Mouse (Mus musculus): ENCODE measurements at regions not wholly inside any gene's neighbourhood (a gene's known extent, or its start where the extent isn't known, plus 50 kb on each side); places are given as distances from the start of the nearest gene placed in this dataset.

- no peaks in the 10 kb centered on the region for H3K36me3 ChIP-seq
- no peak overlapping the region for H3K27ac ChIP-seq
- ATAC-seq (ENCODE audit: insufficient number of reproducible peaks, insufficient read depth, low FRiP score, low TSS enrichment, low read depth) = no peak
- H3K4me3 ChIP-seq = no peak overlapping the region
- no peak overlapping the region for H3K9ac ChIP-seq
- H3K4me2 ChIP-seq = no peak overlapping the region
- 69% methylated on average over 5 of the region's 5 CpGs for WGBS
- H3K27me3 ChIP-seq = no peaks in the 10 kb centered on the region
- H3K4me1 ChIP-seq = no peaks in the 10 kb centered on the region
- no peaks in the 10 kb centered on the region for H3K9me3 ChIP-seq
Observed at GRCm38 (mm10) chr14:110128265-110128664, 626.7 kb downstream of the Slitrk6 start.

- Histone ChIP-seq H3K36me3 (no peaks in the 10 kb centered on the region), H3K4me3 (no peak overlapping the region), H3K27ac (no peak overlapping the region), H3K27me3 (no peaks in the 10 kb centered on the region), H3K4me2 (no peak overlapping the region), H3K9me3 (no peaks in the 10 kb centered on the region), H3K9ac (no peak overlapping the region), H3K4me1 (no peaks in the 10 kb centered on the region)
- 49% methylated on average over 6 of the region's 6 CpGs for WGBS
- no peak for ATAC-seq (ENCODE audit: insufficient number of reproducible peaks, insufficient read depth, low FRiP score, low TSS enrichment, low read depth)
Observed at GRCm38 (mm10) chr14:110125936-110126710, 628.8 kb downstream of the Slitrk6 start.

DNA sequence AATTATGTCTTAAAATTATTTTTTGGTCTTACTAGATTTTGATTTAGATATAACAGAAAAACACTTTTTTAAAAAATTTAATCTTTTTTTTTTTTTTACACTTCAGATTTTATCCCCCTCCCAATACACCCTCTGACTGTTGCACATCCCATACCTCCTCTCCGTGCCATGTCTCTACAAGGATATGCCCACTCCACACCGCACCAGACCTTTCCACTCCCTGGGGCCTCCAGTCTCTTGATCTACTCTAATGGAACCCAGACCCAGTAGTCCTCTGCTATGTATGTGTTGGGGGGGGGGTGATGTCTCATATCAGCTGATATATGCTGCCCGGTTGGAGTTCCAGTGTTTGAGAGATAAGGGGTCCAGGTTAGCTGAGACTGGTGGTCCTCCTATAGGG, 632.2 kb downstream of the Slitrk6 start:
- H3K4me3 ChIP-seq = no peak overlapping the region
- H3K36me3 ChIP-seq = no peaks in the 10 kb centered on the region
- H3K27me3 ChIP-seq = no peaks in the 10 kb centered on the region
- ATAC-seq (ENCODE audit: insufficient number of reproducible peaks, insufficient read depth, low FRiP score, low TSS enrichment, low read depth) = no peak; the same call in 1 of the 2 replicates
- 87% methylated on average over 3 of the region's 3 CpGs for WGBS
- no peak overlapping the region for H3K27ac ChIP-seq
- H3K4me1 ChIP-seq = no peaks in the 10 kb centered on the region
- no peaks in the 10 kb centered on the region for H3K9me3 ChIP-seq
- H3K9ac ChIP-seq = no peak overlapping the region
- no peak overlapping the region for H3K4me2 ChIP-seq

DNA sequence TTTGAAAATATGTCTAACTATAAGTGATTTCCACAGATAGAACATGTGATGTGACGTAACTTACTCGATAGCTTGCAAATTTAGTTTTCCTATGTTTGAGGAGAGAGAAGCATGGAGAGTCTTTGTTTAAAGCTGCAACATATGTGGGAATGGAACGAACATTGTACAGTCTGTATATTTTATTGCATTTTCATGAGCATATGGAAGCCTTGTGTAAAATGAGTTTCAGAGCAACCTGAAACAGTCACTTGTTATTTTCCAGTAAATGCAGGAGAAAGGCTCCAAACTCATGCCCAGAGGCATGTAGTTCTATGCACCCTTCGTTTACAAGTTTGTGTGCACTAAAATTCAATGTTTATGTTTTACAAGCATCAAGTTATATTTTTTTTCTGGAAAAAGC, 639.4 kb downstream of the Slitrk6 start:
- Histone ChIP-seq H3K36me3 (no peaks in the 10 kb centered on the region), H3K4me1 (no peaks in the 10 kb centered on the region), H3K9me3 (no peaks in the 10 kb centered on the region), H3K9ac (no peak overlapping the region), H3K27me3 (no peaks in the 10 kb centered on the region), H3K4me3 (no peak overlapping the region), H3K4me2 (no peak overlapping the region), H3K27ac (no peak overlapping the region)
- no peak for ATAC-seq (ENCODE audit: insufficient number of reproducible peaks, insufficient read depth, low FRiP score, low TSS enrichment, low read depth)
- 57% methylated on average over 4 of the region's 4 CpGs for WGBS

DNA sequence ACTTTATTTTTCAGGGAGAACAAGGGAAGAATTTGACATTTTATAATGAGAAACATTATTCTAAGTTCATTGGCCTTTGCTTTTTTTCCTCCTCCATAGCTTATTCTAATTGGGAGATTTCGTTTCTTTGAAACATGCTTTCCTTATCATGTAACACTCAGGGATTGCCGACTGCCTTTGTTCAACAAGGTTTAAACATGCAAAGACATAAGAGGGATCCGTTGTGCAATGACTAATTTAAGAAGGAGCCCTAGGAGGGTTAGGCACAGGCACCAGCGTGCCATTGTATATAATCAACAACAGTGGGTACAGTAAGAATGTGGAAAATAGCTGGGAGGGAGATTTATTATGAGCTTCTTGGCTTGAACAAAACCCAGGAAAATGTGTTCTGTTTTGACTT, 654.1 kb downstream of the Slitrk6 start:
- no peak for ATAC-seq (ENCODE audit: insufficient number of reproducible peaks, insufficient read depth, low FRiP score, low TSS enrichment, low read depth)
- no peaks in the 10 kb centered on the region for H3K4me1 ChIP-seq
- no peaks in the 10 kb centered on the region for H3K36me3 ChIP-seq
- H3K27me3 ChIP-seq = no peaks in the 10 kb centered on the region
- peak overlapping the region; percentile 28; the same call in 1 of the 2 replicates for H3K27ac ChIP-seq
- H3K9me3 ChIP-seq = no peaks in the 10 kb centered on the region
- no peak overlapping the region for H3K4me3 ChIP-seq
- H3K4me2 ChIP-seq = no peak overlapping the region
- no peak overlapping the region for H3K9ac ChIP-seq
- WGBS = 31% methylated on average over 4 of the region's 4 CpGs

DNA sequence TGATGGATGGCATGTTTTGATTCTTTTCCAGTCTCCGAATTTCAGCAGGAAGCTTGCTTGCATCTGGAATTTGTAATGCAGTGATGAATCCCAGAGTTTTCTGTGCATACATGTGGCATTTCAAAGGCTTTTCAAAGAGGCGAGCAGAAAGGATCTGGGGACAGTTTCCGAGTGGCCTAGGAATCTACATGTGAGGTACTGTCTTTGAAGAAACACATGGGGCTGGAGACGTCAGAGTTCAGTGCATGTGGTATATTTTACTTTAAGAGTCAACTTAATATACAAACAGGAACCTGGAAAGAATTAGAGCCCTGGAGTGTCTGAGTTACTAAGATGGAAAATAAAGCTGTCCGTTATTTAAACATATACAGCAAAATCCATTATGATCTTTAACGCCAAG, 676.6 kb downstream of the Slitrk6 start:
- peak overlapping the region; percentile 44; the same call in 1 of the 2 replicates for H3K27ac ChIP-seq
- 25% methylated on average over 6 of the region's 6 CpGs for WGBS
- H3K27me3 ChIP-seq = no peaks in the 10 kb centered on the region
- H3K4me3 ChIP-seq = no peak overlapping the region
- H3K36me3 ChIP-seq = no peaks in the 10 kb centered on the region
- no peak overlapping the region for H3K9ac ChIP-seq
- H3K9me3 ChIP-seq = no peaks in the 10 kb centered on the region
- ATAC-seq (ENCODE audit: insufficient number of reproducible peaks, insufficient read depth, low FRiP score, low TSS enrichment, low read depth) = peak; percentile 85
- H3K4me2 ChIP-seq = no peak overlapping the region
- H3K4me1 ChIP-seq = no peaks in the 10 kb centered on the region

DNA sequence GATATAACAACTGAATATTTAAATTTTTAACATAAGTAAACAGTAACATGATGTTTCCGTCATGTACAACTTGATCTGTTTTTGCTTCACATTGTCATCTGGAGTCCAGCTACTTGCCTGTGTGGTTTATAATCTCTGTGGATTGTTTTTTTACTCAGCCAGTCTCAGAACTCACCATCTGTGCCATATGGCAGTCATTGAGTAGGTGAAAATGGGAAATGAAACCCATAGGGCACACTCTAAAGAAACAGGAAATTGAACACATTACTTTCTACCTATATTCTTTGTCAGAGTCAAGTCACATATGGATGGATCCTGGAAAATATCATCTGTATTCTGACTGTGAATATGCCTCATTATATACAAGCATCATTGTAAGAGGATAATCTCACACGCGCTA, 707.2 kb downstream of the Slitrk6 start:
- no peak for ATAC-seq (ENCODE audit: insufficient number of reproducible peaks, insufficient read depth, low FRiP score, low TSS enrichment, low read depth)
- H3K27me3 ChIP-seq = no peaks in the 10 kb centered on the region
- no peaks in the 10 kb centered on the region for H3K36me3 ChIP-seq
- no peak overlapping the region for H3K27ac ChIP-seq
- no peak overlapping the region for H3K4me3 ChIP-seq
- no peaks in the 10 kb centered on the region for H3K9me3 ChIP-seq
- no peak overlapping the region for H3K9ac ChIP-seq
- H3K4me1 ChIP-seq = no peaks in the 10 kb centered on the region
- 53% methylated on average over 3 of the region's 3 CpGs for WGBS
- no peak overlapping the region for H3K4me2 ChIP-seq

GRCm38 (mm10) chr14:110043211-110043610, 711.7 kb downstream of the Slitrk6 start:
- no peak overlapping the region for H3K4me2 ChIP-seq
- no peaks in the 10 kb centered on the region for H3K4me1 ChIP-seq
- no peaks in the 10 kb centered on the region for H3K36me3 ChIP-seq
- H3K27me3 ChIP-seq = no peaks in the 10 kb centered on the region
- H3K9me3 ChIP-seq = no peaks in the 10 kb centered on the region
- no peak overlapping the region for H3K9ac ChIP-seq
- no peak for ATAC-seq (ENCODE audit: insufficient number of reproducible peaks, insufficient read depth, low FRiP score, low TSS enrichment, low read depth)
- no peak overlapping the region for H3K4me3 ChIP-seq
- H3K27ac ChIP-seq = no peak overlapping the region

GRCm38 (mm10) chr14:110021812-110022211, 733.1 kb downstream of the Slitrk6 start:
- no peaks in the 10 kb centered on the region for H3K27me3 ChIP-seq
- no peaks in the 10 kb centered on the region for H3K4me1 ChIP-seq
- H3K4me2 ChIP-seq = no peak overlapping the region
- no peak overlapping the region for H3K9ac ChIP-seq
- ATAC-seq (ENCODE audit: insufficient number of reproducible peaks, insufficient read depth, low FRiP score, low TSS enrichment, low read depth) = no peak
- no peak overlapping the region for H3K27ac ChIP-seq
- H3K9me3 ChIP-seq = no peaks in the 10 kb centered on the region
- H3K36me3 ChIP-seq = no peaks in the 10 kb centered on the region
- 73% methylated on average over 3 of the region's 3 CpGs for WGBS
- H3K4me3 ChIP-seq = no peak overlapping the region

DNA sequence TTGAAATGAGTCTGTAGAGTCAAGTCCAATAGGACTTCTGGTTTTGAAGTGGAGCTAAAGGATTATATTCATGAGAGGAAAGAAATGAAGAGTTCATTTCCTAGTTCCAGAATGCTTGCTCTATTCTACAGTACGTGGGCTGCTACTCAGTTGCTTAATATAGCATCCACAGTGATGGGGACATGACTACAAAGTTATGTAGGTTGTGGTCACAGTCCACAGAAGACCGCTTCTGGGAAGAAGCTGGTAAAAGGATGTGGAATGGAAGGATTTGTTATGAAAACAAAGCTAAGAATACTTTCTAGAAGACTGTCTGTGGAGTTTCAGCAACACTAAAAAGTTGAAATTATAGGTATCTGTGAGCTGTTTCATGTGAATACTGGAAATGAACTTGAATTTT, 739.8 kb downstream of the Slitrk6 start:
- H3K4me1 ChIP-seq = no peaks in the 10 kb centered on the region
- ATAC-seq (ENCODE audit: insufficient number of reproducible peaks, insufficient read depth, low FRiP score, low TSS enrichment, low read depth) = no peak
- no peaks in the 10 kb centered on the region for H3K9me3 ChIP-seq
- no peaks in the 10 kb centered on the region for H3K27me3 ChIP-seq
- H3K27ac ChIP-seq = no peak overlapping the region
- 70% methylated on average over 2 of the region's 2 CpGs for WGBS
- no peak overlapping the region for H3K4me2 ChIP-seq
- no peak overlapping the region for H3K9ac ChIP-seq
- no peak overlapping the region for H3K4me3 ChIP-seq
- H3K36me3 ChIP-seq = no peaks in the 10 kb centered on the region

GRCm38 (mm10) chr14:110013229-110013628, 741.7 kb downstream of the Slitrk6 start:
- Histone ChIP-seq H3K4me1 (no peaks in the 10 kb centered on the region), H3K4me3 (no peak overlapping the region), H3K27me3 (no peaks in the 10 kb centered on the region), H3K9ac (no peak overlapping the region), H3K27ac (no peak overlapping the region), H3K36me3 (no peaks in the 10 kb centered on the region), H3K9me3 (no peaks in the 10 kb centered on the region), H3K4me2 (no peak overlapping the region)
- WGBS = 67% methylated on average over 1 of the region's 1 CpGs
- ATAC-seq (ENCODE audit: insufficient number of reproducible peaks, insufficient read depth, low FRiP score, low TSS enrichment, low read depth) = no peak

- no peaks in the 10 kb centered on the region for H3K4me1 ChIP-seq
- no peaks in the 10 kb centered on the region for H3K27me3 ChIP-seq
- no peaks in the 10 kb centered on the region for H3K9me3 ChIP-seq
- no peak overlapping the region for H3K4me2 ChIP-seq
- no peak overlapping the region for H3K4me3 ChIP-seq
- 42% methylated on average over 6 of the region's 6 CpGs for WGBS
- no peaks in the 10 kb centered on the region for H3K36me3 ChIP-seq
- H3K27ac ChIP-seq = no peak overlapping the region
- ATAC-seq (ENCODE audit: insufficient number of reproducible peaks, insufficient read depth, low FRiP score, low TSS enrichment, low read depth) = no peak
- no peak overlapping the region for H3K9ac ChIP-seq
Observed at GRCm38 (mm10) chr14:110007159-110007558, 747.8 kb downstream of the Slitrk6 start.
